Mouse (Mus musculus): ENCODE measurements at regions not wholly inside any gene's neighbourhood (a gene's known extent, or its start where the extent isn't known, plus 50 kb on each side); places are given as distances from the start of the nearest gene placed in this dataset.

GRCm38 (mm10) chr9:112821940-112822339 is 586.2 kb upstream of the Arpp21 start:
- no peak for TF ChIP-seq CTCF (IDR thresholded peaks at IDR 0.05)
- Histone ChIP-seq H3K4me3 (no peak overlapping the region), H3K27ac (no peak overlapping the region)
- no peak for DNase-seq
- intact Hi-C loops (cut with DNase I): no loop called here

GRCm38 (mm10) chr9:112811946-112812345 is 576.2 kb upstream of the Arpp21 start:
- no peak for DNase-seq
- Histone ChIP-seq H3K4me3 (no peak overlapping the region), H3K27ac (no peak overlapping the region)
- intact Hi-C loops (cut with DNase I): no loop called here
- peak; percentile 29; the same call in 1 of the 2 replicates for TF ChIP-seq CTCF (IDR thresholded peaks at IDR 0.05)

- no peak for TF ChIP-seq CTCF (IDR thresholded peaks at IDR 0.05)
- H3K4me3 ChIP-seq: no peak overlapping the region
- DNase-seq: no peak
- intact Hi-C loops (cut with DNase I): no loop called here
- H3K27ac ChIP-seq: no peak overlapping the region
Observed at GRCm38 (mm10) chr9:112799583-112800220, 564.0 kb upstream of the Arpp21 start.

- intact Hi-C loops (cut with DNase I): no loop called here
- no peak for DNase-seq
- TF ChIP-seq CTCF (IDR thresholded peaks at IDR 0.05): peak; percentile 11; the same call in 1 of the 2 replicates
- H3K4me3 ChIP-seq: no peak overlapping the region
- H3K27ac ChIP-seq: no peak overlapping the region
Observed at GRCm38 (mm10) chr9:112793537-112793936, 557.8 kb upstream of the Arpp21 start.

GRCm38 (mm10) chr9:112771981-112772380 is 536.2 kb upstream of the Arpp21 start:
- TF ChIP-seq CTCF (IDR thresholded peaks at IDR 0.05): no peak
- Histone ChIP-seq H3K4me3 (no peak overlapping the region), H3K27ac (no peak overlapping the region)
- intact Hi-C loops (cut with DNase I): no loop called here
- no peak for DNase-seq

- intact Hi-C loops (cut with DNase I): no loop called here
- H3K27ac ChIP-seq: no peak overlapping the region
Observed at GRCm38 (mm10) chr9:112744616-112745015, 508.9 kb upstream of the Arpp21 start.

GRCm38 (mm10) chr9:112743871-112744590 is 508.3 kb upstream of the Arpp21 start:
- DNase-seq: no peak
- H3K27ac ChIP-seq: no peak overlapping the region
- TF ChIP-seq CTCF (IDR thresholded peaks at IDR 0.05): no peak
- H3K4me3 ChIP-seq: no peak overlapping the region
- intact Hi-C loops (cut with DNase I): no loop called here

More at GRCm38 (mm10) chr9:112744616-112745015, 508.9 kb upstream of the Arpp21 start:
- peak; percentile 11 for DNase-seq
- TF ChIP-seq CTCF (IDR thresholded peaks at IDR 0.05): no peak
- no peak overlapping the region for H3K4me3 ChIP-seq

- no peak for TF ChIP-seq CTCF (IDR thresholded peaks at IDR 0.05)
- DNase-seq: no peak
- no peak overlapping the region for H3K4me3 ChIP-seq
- intact Hi-C loops (cut with DNase I): no loop called here
- H3K27ac ChIP-seq: no peak overlapping the region
Observed at GRCm38 (mm10) chr9:112735761-112736160, 500.0 kb upstream of the Arpp21 start.

GRCm38 (mm10) chr9:112725523-112725922 is 489.8 kb upstream of the Arpp21 start:
- no peak overlapping the region for H3K27ac ChIP-seq
- no peak; the same call in 1 of the 2 replicates for TF ChIP-seq CTCF (IDR thresholded peaks at IDR 0.05)
- DNase-seq: no peak
- intact Hi-C loops (cut with DNase I): no loop called here
- H3K4me3 ChIP-seq: no peak overlapping the region

GRCm38 (mm10) chr9:112725103-112725502 is 489.4 kb upstream of the Arpp21 start:
- Histone ChIP-seq H3K4me3 (no peak overlapping the region), H3K27ac (no peak overlapping the region)
- intact Hi-C loops (cut with DNase I): no loop called here
- DNase-seq: no peak
- no peak for TF ChIP-seq CTCF (IDR thresholded peaks at IDR 0.05)

GRCm38 (mm10) chr9:112723346-112723745 is 487.6 kb upstream of the Arpp21 start:
- DNase-seq: no peak
- TF ChIP-seq CTCF (IDR thresholded peaks at IDR 0.05): no peak
- H3K27ac ChIP-seq: no peak overlapping the region
- H3K4me3 ChIP-seq: no peak overlapping the region
- intact Hi-C loops (cut with DNase I): no loop called here

GRCm38 (mm10) chr9:112722501-112722900 is 486.8 kb upstream of the Arpp21 start:
- no peak overlapping the region for H3K27ac ChIP-seq
- intact Hi-C loops (cut with DNase I): no loop called here
- DNase-seq: no peak
- H3K4me3 ChIP-seq: no peak overlapping the region
- TF ChIP-seq CTCF (IDR thresholded peaks at IDR 0.05): no peak

- TF ChIP-seq CTCF (IDR thresholded peaks at IDR 0.05): no peak
- H3K4me3 ChIP-seq: no peak overlapping the region
- intact Hi-C loops (cut with DNase I): no loop called here
- no peak for DNase-seq
- no peak overlapping the region for H3K27ac ChIP-seq
Observed at GRCm38 (mm10) chr9:112715197-112715762, 479.5 kb upstream of the Arpp21 start.
